Mouse (Mus musculus) mesoderm, embryonic 11.5 days (tissue): ENCODE measurements around the gene Cnpy1.

Experiments used
- DNase-seq: peaks from one replicate; pipeline ENCODE4 v3.0.0-alpha.2; 2012; ENCODE audit warnings: low read depth, low spot score

Cnpy1 gene

DNA sequence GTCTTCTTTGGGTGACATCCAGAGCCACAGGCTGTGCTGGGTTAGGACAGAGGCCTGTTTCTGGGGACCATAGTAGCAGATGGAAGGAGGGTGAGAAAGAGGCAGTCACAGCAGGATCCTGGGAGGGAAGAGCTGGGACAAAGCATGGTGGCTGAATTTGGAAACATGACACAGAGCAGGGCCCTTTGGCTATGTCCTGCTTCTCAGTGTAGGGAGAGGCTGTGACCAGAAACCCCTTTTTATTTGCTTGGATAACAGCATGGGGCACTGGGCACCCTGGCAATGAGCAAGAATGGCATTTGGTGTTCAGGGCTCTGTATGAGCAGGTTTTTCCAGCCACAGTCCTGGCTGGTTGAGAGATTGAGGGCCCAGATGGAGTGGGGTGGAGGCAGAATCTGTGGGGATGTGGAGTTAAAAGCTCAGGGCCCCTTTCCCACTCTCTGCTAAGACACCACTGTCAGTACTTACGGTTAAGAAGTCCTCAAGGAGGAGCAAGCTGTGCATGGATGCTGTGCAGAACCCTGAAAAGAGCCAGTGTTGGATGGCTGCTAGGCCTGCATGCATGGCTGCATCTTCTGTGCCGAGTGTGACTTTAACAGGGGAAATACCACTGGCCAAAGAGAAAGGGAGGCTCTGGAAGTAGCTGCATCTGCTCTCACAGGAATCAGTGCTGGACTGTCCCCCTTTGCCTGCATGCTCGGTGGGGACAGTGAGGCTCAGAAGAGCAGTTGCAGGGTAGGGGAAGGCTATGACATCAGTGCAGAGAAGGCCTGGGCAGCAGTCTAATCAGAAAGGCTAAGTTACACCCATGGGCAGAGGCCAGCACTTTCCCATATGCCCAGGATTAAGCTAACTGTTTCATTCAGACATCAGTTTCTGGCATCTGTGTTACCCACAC is 54.2 kb downstream of the Cnpy1 start:
- no peak for DNase-seq

DNA sequence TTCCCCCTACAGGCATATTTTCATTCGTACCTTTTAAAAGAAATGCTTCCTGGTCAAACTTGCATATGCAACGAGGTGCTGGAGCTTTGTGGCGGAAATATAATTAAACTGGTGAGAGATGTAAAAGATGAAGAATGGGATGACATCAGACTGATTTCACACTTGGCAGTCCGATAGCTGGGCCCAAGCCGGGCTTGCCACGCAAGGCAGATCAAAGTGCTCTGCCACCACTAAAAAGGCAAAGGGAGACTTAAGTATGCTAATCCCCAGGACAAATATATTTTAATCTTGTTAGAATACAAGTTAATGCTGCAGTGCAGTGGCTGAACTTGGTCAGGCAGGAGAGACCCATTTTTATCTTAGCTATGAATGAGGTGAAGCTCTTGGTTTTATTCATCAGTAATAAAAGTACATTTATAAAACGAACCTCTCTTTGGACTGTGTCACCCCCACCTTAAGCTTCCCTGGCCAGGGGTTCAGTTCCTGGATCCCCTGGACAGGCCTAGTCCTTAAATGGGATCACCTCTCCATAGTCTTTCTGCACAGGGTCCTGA is 66.3 kb downstream of the Cnpy1 start:
- DNase-seq: no peak

DNA sequence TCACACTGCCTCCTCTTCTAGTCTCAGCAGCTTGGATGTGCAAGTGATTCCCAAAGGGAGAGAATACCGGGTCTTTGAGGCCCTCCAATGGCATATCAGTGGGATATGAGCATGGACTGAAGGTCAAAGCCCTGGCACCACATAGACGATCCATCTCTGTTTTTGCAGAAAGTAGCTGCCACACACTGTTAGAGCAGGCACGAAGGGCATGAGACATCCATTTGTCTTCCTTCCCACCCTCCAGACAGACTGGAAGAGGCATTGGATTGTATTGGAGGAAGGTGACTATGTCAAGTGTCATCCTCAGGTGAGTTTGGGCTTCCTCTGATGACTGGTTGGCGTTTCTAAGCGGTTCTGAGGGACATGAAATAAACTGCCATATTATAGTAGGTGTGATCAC is 67.3 kb downstream of the Cnpy1 start:
- no peak for DNase-seq

DNA sequence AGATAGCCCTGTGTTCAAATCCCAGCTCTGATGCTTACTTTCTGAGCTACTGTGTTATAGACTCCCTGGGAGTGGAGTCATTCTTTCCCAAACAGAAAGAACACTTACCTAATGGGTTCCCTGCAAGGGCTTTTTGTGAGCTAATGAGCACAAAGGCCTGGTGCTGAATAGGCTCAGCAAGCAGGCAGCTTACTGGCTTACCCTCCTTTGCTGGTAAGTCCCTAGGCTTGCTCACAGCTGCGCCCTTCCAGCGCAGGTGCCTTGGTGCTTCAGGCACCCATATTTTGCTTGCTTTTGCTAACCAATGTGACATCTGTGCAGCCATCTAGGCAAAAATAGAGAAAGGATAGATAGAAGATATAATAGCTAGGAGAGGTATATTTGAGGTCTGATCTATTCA is 69.0 kb downstream of the Cnpy1 start:
- DNase-seq: no peak

DNA sequence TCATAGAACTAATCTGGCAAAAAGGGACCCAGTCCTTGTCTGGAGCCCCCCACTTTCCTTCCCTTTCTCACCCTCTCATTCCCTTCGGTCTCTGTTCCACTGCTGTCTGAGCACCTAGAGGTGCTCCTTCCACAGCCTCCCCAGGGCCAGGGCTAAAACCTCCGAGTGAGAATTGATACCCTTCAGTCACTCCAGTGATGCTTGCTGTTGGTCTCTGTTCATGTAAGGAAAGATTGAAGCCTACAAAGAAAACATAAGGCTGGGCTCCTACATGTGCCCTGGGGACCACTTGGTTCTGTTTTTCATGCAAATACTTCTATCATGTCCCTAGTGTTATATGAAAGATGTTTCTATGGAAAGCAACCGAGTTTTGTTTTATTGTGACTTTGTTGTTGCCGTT is 69.6 kb downstream of the Cnpy1 start:
- DNase-seq: no peak

DNA sequence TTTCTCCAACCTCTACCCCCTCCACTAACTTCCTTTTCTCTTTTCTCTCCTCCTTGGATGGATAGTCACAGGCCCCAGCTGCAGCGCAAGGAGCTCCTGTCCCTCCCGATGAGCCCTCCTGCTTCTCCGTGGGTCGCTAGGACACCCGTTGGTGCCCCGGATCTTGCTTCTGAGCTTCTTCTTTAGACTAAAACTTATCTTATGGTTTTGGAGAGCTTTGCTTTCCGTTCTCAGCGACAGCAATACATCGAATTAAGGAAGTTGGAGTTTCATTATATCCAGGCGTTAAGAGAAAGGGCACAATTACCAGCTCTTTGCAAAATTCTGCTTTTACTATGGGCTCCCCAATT is 70.1 kb downstream of the Cnpy1 start:
- no peak for DNase-seq

DNA sequence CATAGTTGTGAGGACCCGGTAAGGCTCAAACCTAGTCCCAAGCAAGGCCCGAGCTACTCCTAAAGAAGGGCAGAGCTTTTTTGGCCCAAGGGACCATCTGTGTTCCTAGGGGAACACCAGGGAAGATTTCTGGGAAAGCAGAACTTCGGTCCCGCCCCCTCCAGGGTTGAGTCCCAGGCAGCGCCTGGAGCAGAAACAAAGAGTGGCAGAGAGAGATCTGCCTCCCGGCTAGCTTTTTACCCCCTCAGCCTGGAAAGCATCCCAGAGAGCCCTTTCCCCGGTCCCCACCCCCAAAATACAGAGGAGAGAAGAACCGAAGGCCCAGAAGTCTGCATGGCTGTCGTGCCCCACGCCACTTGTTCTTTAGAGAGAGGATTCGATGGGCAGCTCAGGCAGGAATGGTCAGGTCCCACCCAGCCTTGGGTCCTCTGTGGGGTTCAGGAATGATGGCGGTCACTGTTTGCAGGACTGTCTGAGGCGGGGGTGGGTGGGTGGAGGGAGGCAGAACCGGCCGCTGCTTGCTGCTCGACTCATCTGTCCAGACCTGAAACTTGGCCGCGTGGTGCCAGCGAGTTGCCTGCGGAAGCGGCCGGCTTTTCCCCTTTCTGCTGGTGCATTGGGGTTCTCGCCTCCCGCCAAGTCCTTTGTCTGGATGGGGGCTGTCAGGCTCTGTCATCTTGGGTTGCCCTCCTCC is 70.6 kb downstream of the Cnpy1 start:
- no peak for DNase-seq

DNA sequence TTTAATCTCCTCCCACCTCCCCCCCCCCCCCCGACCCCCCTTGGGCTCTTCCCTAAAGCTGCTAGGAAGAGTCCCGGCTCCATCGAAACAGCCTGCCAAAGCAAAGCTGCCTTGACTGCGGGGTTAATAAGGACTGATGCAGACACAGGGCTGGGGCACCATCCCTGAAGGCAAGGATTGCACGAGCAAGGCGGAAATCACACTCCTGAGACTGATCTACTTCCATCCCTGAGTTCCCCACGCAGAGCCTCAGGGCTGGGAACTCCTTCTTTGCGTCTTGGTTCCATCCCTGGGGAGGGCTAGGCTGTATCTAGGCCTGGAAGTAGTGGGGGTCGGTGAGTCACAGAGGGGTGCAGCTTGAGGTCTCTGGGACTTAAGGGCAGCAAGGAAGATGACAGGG is 71.5 kb downstream of the Cnpy1 start:
- no peak for DNase-seq

DNA sequence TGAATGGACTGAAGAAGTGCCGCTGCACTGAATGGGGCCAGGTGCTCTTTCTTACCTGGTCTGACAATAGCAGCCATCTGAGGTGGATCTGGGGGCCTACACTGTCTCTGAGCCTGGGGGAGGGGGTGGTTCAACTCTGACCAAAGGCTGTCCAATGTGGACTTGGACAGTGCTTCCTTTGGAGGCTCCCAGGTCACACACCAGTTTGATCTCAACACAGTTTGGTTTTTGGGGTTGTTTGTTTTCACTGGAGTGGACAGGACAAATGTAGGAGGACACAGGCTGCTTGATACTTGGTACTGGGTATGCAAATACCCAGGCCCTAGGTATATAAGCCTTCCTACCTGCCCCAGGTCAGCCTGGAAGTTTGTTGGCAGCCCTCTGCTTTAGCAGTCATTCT is 71.9 kb downstream of the Cnpy1 start:
- DNase-seq: no peak

DNA sequence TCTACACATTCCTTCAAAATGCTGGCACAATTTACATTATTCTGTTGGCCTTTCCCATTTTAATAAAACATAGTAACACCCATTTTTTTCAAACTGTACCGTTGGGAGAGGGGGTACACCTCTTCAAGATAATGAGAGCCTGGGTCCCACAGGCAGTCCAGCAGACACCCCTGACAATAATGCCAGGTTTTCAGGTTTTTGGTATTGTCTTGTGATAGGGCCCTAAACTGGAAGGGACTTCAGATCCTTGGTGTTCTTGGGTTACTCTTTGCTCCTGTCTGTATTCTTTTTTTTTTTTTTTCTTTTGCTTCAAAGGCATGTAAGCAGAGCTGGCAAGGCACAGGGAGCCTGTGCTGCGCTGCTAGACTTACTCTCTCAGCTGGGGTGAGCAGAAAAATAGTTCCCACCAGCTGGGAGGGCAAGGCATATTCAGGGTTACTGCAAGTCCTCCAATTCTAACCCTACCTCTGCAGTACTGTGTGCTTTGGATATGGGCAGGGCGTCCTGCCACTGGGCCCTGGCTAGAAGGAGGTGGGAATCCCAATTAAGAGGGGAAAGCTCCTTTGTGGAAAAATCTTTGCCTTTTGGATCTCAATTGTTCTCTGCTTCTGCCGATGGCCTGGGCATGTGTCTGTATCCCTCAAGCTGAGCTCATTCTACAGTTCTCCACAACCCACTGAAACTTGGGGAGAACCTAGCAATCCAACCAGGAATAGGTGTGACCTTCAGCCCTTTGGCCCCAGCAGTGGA is 72.5 kb downstream of the Cnpy1 start:
- no peak for DNase-seq

DNA sequence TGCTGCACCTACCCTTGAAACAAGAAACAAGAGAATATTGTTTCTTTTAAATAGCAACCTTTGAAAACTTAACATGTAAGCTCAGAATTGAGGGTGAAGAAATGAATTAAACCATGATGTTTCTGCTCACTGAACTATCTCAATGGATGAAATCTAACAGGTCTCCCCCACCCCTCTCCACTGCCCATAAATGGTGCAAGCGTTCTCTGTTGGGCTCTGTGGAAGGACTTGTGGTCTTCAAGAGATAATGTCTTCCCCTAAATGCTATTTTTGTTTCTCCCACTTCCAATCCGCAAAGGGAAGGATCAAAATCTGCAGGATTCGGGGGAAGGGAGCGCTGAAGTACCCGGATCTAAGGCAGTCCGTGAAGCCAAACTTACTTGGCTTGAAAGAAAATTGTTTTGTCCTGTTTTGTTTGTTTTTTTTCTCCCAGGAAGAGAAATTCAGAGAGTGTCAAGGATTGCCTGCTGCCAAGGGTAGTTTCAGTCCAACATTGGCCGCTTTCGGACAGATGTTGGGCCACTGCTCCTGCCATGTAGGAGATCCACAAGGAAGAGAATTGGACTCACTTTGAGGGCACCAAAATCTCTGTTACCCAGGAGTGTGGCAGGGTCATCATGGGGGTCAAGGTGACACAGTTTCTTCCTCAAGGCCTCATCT is 73.2 kb downstream of the Cnpy1 start:
- no peak for DNase-seq

DNA sequence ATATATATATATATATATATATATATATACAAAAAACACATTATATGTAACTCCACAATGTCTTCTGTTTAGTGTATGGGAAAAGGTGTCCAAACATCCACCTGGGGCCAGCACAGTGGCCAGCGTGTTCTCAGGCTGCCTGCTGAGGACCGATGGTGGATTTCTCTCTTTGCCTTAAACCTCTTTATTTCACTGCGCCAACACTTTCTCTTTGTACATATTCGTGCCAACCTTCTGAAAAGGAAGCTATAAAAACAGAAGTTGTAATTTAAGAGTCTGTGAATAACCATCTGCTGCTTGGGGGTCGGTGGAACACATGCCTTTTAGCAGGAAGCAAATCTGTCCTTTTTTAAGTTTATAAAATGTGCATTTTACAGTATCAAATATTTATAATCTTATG is 73.9 kb downstream of the Cnpy1 start:
- DNase-seq: no peak

DNA sequence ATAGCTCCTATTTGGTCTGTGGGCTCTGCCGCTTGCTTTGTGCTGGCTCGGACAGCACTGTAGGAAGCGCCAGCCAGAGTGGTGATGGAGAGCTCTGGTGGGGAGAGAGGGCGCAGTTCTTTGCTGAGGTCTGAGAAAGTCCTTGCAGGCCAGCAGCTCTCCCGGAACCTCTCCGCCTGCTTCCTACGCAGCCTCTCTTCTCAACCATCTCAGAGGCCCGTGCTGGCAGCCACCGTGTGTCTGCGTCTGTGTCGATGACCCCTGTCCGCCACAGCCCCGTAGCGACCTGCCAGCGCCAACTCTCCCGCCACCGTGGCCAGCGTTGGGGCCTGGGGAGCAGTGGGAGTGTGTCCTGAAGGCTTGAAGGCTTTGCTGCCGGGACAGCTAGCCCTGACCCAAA is 74.7 kb downstream of the Cnpy1 start:
- DNase-seq: no peak

DNA sequence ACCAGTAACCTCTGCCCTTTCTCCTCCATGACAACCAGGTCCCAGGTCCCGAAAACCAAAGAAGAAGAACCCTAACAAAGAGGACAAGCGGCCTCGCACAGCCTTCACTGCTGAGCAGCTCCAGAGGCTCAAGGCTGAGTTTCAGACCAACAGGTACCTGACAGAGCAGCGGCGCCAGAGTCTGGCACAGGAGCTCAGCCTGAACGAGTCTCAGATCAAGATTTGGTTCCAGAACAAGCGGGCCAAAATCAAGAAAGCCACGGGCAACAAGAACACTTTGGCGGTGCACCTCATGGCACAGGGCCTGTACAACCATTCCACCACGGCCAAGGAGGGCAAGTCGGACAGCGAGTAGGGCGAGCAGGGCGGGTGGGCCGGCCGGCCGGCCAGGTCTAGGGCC is 75.5 kb downstream of the Cnpy1 start:
- no peak for DNase-seq

DNA sequence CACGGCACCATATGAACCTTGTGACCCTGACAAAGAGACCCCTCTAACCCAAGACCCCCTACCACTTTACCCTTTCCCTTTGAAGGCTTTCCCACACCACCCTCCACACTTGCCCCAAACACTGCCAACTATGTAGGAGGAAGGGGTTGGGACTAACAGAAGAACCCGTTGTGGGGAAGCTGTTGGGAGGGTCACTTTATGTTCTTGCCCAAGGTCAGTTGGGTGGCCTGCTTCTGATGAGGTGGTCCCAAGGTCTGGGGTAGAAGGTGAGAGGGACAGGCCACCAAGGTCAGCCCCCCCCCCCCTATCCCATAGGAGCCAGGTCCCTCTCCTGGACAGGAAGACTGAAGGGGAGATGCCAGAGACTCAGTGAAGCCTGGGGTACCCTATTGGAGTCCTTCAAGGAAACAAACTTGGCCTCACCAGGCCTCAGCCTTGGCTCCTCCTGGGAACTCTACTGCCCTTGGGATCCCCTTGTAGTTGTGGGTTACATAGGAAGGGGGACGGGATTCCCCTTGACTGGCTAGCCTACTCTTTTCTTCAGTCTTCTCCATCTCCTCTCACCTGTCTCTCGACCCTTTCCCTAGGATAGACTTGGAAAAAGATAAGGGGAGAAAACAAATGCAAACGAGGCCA is 76.3 kb downstream of the Cnpy1 start:
- no peak for DNase-seq

DNA sequence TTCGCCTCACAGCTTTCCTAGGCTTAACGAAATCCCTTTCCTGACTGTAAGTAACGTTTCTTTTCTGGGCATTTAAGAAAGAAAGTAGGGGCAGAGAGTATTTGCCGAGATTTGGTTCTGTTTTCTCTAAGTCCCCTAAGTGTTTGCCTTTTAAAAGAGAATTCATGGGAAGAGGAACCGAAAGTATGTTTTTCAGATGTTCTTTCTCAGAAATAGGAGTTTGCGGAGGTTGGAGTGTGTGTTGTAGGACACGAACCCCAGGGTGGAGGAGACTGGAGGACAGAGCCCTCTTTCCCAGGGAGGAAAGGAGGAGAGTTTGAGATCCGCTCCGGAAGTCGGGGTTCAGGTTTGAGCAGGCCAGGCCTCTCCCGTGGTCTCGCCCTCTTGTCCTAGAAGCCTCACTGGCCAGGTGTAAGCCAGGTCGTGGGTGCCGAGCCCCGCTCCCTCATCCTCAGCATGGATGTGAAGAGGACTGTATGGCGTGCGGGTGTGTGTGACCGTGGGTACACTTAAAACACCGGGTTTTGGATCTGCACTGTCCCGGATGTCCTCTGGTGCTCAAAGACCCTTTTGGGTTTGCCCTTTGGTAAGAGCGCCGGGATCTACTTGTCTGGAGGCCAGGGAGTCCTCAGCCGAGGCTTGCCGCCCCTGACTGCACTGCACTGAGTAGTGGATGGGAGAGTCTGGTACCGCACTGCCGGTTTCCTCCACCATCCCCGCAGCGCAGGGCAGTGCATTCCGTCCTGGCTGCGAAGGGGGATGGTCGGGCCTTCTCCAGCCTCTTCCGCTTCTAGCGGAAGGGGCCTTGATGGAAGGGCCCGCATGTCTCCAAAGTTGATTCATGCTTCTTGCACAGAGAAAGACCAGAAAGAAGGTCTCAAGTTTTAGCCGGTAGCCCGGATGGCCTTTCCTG is 77.1 kb downstream of the Cnpy1 start:
- DNase-seq: no peak

DNA sequence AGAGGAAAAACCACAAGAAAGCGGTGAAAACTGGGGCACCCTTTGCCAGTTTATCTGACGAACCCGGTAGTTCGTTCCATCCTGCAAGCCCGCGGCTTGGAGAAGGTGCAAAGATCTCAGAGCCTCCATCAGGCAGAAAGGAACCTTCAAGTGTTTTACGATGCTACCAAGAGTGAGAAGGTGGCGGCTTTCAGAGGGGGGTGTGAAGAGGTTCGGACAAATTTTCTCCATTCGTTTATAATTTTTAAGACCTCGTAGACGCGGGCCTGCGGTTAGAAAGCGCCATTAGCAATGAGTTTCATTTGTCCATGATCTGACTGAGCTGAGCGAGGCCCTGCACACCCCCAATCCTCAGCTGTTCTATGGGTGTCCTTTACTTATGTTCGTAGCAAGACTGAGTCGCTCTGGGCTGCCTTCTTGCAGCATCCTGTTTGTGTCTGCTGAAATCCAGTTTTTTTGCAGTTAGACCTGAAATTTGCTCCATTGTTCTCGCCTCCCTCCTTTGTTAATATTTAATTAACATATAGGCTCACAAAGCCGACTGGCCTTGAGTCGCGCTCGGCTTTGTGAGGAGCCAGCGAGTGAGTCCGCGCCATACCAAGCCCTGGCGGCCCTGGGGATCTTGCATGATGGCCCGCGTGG is 77.9 kb downstream of the Cnpy1 start:
- no peak for DNase-seq

DNA sequence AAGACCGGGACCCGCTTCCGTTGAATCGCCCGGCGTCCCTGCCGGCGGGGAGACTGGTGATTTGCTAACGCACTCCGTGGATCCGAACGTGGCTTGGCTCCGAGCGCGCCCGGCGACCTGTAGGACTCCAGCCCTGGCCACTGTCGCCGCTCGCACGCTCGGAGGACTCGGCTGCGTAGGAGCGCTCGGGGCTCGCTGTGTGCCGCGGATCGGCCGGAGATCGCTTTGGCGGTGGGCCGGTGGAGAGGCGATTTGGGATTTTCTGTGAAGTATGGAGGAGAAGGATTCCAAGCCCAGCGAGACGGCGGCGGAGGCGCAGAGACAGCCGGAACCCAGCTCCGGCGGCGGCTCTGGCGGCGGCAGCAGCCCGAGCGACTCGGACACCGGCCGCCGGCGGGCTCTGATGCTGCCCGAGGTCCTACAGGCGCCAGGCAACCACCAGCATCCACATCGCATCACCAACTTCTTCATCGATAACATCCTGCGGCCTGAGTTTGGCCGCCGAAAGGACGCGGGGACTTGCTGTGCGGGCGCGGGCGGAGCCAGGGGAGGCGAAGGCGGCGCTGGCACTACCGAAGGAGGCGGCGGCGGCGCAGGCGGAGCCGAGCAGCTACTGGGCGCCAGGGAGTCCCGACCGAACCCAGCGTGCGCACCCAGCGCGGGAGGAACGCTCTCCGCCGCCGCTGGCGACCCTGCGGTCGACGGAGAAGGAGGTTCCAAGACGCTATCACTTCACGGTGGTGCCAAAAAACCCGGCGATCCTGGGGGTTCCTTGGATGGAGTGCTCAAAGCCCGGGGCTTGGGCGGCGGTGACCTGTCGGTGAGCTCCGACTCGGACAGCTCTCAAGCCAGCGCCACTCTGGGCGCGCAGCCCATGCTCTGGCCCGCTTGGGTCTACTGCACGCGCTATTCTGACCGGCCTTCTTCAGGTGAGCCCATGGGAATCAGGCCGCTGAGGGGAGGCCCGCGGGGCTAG is 79.1 kb downstream of the Cnpy1 start:
- no peak for DNase-seq
